Mouse (Mus musculus): Measurements from ENCODE around the gene Plekhb1. TPM values are rescaled to one million over a fixed set of nuclear protein-coding genes. Genes with fewer than 3 reads are reported as not detected.

The Plekhb1 gene
- total RNA-seq (2021) = 100 to 1,000 TPM in 1 of 2 experiments, 10 to 100 TPM in 1; 76.1 to 103 TPM
- long read RNA-seq, experiment 1, transcript Plekhb1-203 (7 exons, 1,806 nt) = major isoform, 82 of 100 reads
- long read RNA-seq, experiment 1, partial matches to known transcripts = 1 of 100 reads
- long read RNA-seq, experiment 1, other reads (novel, unspliced or antisense) = 14 of 100 reads
- long read RNA-seq, experiment 2, transcript Plekhb1-205 (6 exons, 2,793 nt) = minor isoform, 5 of 106 reads
- long read RNA-seq, experiment 2, transcript Plekhb1-203 (7 exons, 1,806 nt) = major isoform, 83 of 106 reads
- long read RNA-seq, experiment 2, partial matches to known transcripts = 1 of 106 reads
- long read RNA-seq, experiment 2, other reads (novel, unspliced or antisense) = 16 of 106 reads

- DNase-seq (ENCODE audit: low spot score) = no peak
These were observed at the start of gene Plekhb1 for GRCm38 (mm10) chr7:100662231-100662630. Gene Plekhb1, minus strand, starts transcription at chr7:100662414.

DNA sequence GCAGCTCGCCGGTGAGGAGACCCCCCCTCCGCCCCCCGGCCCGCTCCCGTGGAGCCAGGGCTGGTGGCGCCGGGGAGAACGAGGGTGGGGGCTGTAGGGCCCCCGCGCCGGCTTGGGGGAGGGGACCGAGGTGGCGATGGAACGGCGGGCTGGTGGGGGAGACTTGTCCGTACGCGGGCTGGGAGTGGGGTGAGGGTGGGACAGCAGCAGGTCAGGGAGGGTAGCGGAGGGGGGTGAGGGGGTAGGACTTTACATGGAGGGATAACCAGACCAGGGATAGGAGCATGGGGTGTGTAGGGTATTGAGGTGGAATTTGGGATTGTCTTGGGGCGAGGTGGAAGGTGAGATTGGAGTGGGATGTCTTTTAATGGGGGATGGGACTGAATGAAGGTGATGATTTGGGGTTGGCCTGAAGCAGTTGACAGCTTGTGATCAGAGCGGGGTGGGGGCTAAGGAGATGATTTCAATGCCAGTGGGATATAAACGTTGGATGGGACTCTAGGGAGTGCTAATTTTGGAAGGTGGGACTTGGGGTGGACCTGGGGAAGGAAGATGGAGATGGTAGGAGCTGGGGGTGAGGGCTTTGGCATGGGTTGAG, 44.8 kb upstream of the Plekhb1 start:
- no peak for DNase-seq (ENCODE audit: low spot score)

DNA sequence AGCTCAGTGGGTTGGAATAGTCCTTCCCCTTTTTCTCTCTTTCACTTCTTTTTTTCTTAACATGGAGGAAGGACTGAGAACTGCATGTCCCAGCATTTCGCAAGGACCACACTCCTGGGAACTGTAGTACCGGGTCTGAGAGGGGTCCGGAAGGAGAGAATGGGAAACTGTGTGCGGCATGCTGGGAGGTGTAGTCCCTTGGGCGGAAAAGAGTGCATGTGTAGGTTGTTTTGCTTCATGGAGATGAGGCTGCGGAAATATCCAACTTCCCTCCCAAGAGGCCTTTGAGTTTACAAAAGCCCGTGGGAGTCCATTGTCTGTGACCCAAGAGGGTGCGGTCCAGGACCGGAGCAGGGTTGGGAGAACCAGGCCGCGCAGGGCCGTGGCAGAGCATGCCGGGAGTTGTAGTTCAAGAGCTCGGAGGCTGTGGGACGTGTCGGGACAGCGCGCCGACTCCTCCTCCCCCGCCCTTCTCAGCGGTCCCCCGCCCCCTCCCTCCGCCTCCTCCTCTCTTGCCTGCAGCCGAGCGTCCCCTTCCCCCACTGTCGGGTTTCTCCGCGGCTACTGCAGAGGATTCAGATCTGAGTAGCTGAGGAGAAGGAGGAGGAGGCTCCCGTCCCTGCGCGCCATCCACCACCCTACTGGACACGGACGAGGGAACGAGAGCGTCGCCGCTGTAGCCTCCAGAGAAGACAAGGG, 44.1 kb upstream of the Plekhb1 start, which contains the start of gene Fam168a:
Gene Fam168a, plus strand, starts transcription at position 493 of the 699 bp plus-strand sequence.
- DNase-seq (ENCODE audit: low spot score) = peak; percentile 95

GRCm38 (mm10) chr7:100699771-100700770, 37.9 kb upstream of the Plekhb1 start:
- no peak for DNase-seq (ENCODE audit: low spot score)

DNA sequence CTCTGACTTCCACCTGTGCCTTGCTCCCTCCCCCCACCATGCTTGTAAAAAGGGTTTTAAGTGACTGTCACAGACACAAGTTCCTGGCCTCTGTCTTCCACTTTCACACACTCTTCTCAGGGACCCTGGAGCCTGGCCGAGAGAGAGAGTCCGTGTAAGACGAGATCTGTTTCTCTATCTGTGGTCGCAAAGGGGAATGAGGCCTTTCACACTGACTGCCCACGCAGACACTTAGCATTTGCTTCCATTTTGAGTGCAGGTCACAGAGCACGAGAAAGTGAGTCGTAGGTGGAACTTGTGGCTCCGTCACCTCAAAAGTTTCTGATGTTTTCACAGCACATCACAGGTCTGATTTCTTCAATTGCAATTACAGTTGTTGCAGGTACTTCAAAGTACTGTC, 31.0 kb upstream of the Plekhb1 start:
- no peak for DNase-seq (ENCODE audit: low spot score)

GRCm38 (mm10) chr7:100688471-100688870, 26.3 kb upstream of the Plekhb1 start:
- DNase-seq (ENCODE audit: low spot score) = peak; percentile 36

GRCm38 (mm10) chr7:100685061-100686030, 23.1 kb upstream of the Plekhb1 start:
- peak; percentile 68 for DNase-seq (ENCODE audit: low spot score)

DNA sequence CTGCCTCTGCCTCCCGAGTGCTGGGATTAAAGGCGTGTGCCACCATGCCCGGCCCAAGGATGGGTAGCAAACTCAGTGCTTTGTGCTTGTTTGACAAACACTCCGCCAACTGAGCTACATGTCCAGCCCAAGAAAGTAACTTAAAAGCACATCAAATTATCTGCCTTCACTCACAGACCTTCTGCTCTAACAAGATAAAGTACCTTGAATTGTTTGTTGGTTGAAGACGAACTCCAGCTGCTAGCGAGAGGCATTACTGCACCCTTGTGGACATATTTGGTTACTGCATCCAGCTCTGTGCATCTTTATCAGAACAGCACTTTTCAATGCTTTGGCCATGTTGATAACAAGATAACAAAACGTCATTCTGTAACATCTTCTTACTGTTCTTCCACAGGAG, 22.3 kb upstream of the Plekhb1 start:
- peak; percentile 58 for DNase-seq (ENCODE audit: low spot score)

DNA sequence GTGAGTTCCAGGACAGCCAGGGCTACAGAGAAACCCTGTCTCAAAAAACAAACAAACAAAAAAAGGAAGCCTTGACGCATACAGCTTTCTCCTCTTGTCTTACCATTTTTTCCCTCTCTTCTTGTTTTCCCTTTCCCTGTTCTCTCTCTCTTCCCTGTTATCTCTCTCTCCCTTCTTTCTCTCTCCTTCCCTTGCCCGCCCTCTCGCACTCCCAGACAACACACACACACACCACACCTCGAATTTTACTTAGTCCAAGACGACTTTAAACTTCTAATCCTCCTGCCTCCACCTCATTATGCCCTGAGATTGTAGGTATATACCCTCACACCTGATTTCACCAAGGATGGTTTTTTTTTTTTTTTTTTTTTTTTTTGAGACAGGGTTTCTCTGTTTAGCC, 21.9 kb upstream of the Plekhb1 start:
- DNase-seq (ENCODE audit: low spot score) = no peak

GRCm38 (mm10) chr7:100683241-100683640, 21.0 kb upstream of the Plekhb1 start:
- no peak for DNase-seq (ENCODE audit: low spot score)

GRCm38 (mm10) chr7:100681132-100681531, 18.9 kb upstream of the Plekhb1 start:
- no peak for DNase-seq (ENCODE audit: low spot score)

DNA sequence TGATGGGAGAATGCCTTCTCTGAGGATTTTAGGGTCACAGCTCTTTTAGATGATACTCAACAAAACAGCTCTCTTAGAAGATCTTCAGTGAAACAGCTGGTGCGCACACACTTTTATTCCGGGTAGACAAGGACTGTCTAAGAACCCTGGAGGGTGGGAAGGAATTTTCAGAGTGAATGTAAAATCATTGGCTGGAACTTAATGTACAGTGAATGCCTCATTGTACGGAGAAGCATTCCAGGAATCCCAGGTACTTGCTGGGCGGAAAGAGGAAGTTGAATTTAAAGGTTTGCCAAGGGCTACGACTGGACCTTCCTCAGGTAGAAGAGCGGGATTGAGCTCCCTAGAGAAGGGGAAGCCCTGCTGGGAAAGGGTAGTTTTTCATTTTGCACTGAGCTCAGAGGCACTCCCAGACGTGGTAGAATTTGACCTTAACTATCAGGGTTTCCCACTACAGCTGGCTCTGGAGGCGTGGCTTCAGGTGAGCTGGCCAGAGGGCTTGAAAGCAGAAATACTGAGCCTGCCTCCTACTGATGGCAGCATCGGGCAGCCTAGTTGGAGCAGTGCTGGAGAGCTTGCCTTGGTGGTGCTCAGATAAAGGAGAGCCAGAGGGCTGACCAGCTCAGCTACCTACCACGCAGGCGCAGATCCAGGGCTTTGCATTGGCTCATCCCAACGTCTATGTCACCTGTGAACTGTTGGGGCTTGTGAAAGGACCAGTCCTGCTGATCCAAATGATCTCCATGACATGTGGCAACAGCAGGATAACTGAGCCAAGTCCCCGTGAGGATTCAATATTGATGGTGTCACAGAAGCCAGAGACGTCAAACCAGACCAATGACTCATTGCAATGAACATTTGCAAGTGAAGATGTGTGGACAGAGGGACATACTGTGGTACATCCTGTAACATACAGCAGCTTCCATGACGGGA, 17.0 kb upstream of the Plekhb1 start:
- DNase-seq (ENCODE audit: low spot score) = no peak

DNA sequence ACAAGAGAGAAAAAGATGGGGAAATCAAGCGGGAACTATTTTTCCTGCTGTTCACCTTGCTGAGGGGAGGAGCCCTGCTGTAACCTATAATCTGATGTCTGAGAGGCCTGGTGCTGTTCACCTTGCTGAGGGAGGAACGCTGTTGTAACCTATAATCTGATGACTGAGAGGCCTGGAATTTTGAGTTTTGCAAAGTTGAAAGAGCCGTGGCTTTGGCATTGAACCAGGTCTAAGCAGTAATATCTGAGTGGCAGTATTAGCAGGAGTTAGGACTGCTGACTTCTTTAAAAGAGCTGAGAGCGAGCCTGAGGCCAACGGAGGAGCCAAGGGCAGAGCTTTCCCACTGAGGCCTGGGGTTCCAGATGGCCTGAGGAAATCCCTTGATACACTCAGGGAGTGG, 15.8 kb upstream of the Plekhb1 start:
- no peak for DNase-seq (ENCODE audit: low spot score)

- DNase-seq (ENCODE audit: low spot score) = no peak
These were observed 12.7 kb upstream of the Plekhb1 start for GRCm38 (mm10) chr7:100674941-100675340.

DNA sequence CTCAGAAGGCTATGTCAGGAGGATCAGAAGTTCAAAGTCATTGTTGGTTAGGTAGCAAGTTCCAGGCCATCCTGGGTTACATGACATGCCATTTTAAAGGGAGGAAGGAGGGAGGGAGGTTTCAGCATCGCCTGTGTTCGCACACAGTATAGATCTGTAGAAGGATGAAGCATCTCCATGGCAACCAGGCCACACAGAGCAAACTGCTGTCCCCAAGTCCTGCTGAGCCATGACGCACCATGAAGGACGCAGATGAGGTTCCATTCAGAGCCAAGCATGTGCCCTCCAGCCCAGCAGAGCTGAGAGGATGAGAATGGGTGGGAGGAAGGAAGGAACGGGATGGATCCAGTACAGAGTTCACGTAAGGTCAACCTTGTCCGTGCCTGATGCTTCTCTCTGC, 11.2 kb upstream of the Plekhb1 start:
- DNase-seq (ENCODE audit: low spot score) = no peak

- DNase-seq (ENCODE audit: low spot score) = no peak
These were observed 8.4 kb upstream of the Plekhb1 start for GRCm38 (mm10) chr7:100670646-100671045.

DNA sequence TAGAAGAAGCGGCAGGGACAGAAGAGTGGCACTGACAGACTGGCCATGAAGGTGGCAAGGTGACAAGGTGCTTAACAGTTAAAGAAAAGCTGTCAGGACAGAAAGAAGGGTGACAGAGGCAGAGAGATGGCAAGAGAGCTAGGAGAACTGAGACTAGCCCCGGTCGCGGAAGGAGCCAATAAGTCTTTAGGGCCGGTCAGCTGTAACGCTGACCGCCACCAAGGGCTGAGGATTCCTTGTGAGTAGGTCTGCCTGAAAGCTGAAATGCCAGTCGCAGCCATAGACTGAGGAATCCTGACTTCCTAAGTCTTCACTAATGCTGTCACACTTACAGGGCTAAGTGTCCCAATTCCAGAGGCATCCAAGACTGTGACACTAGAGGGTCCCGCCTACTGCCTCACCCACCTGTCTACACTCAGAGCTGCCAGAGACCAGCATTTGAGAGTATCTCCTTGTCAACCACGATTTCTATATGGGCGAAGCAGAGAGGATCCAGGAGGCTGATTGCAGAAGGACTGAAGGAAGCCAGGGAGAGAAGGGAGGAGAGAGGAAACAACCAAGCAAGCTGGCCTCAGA, 1.6 kb upstream of the Plekhb1 start:
- no peak for DNase-seq (ENCODE audit: low spot score)

- peak; percentile 96 for DNase-seq (ENCODE audit: low spot score)
These were observed 976 bp upstream of the Plekhb1 start for GRCm38 (mm10) chr7:100663190-100663589.

All from gastrocnemius, adult 18-20 months (tissue).